In the genomic region with DNA sequence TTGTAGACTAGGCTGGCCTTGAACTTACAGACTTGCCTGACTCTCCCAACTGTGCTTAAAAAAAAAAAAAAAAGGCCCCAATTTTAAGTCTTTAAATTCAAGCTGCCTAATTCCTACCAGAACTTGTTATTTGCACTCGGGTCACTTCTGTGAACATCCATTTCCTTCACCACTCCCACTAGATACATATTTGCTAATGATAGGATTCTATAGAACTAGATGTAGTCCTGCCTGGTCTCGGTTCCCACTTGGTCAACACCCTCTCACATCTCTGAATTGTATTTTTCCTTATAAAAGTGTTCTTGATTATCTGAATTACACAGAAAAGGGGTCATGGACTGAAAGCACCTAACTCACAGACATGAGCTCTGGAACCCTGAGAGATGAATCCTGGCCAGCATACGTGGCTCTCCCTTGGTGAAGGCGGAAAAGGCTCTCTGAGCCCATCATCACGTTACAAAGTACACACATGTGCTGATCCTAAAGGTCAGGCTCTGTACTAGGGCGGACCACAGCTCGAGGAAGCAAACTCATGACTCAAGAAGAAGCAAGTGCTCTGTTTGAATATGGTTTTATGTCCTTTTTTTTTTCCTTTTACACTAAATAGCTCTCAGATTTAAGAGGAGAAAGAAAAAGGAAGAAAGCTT, we compare ENCODE assay signal across 12 mouse cellular contexts.
"Had no signal": no experiment of that assay in that cellular context is flagged by ENCODE, and none has a peak within 500 bp of the region (broad histone marks: within the 10 kb centered on the region; RNA-seq: fewer than 3 reads in every experiment).

No protein-coding gene starts in this region.

- H3K27ac ChIP-seq: kidney, postnatal 0 days; limb, embryonic 15.5 days; liver, embryonic 13.5 days; midbrain, embryonic 13.5 days; neural tube, embryonic 12.5 days had no signal

- H3K4me2 ChIP-seq: limb, embryonic 15.5 days; liver, embryonic 13.5 days; midbrain, embryonic 13.5 days; neural tube, embryonic 12.5 days had no signal

- H3K4me3 ChIP-seq: left cerebral cortex, adult 2 months; limb, embryonic 15.5 days; liver, embryonic 13.5 days; midbrain, embryonic 13.5 days; neural tube, embryonic 12.5 days had no signal

- H3K36me3 ChIP-seq: limb, embryonic 15.5 days; liver, embryonic 13.5 days; midbrain, embryonic 13.5 days; neural tube, embryonic 12.5 days had no signal

- H3K9ac ChIP-seq: limb, embryonic 15.5 days; liver, embryonic 13.5 days; midbrain, embryonic 13.5 days; neural tube, embryonic 12.5 days had no signal

- H3K27me3 ChIP-seq: limb, embryonic 15.5 days; liver, embryonic 13.5 days; midbrain, embryonic 13.5 days; neural tube, embryonic 12.5 days had no signal

- H3K4me1 ChIP-seq: midbrain, embryonic 13.5 days; neural tube, embryonic 12.5 days had no signal

- H3K9me3 ChIP-seq: limb, embryonic 15.5 days; liver, embryonic 13.5 days; midbrain, embryonic 13.5 days; neural tube, embryonic 12.5 days had no signal

- ATAC-seq: midbrain, embryonic 13.5 days had no signal

- DNase-seq: kidney, adult 9 months; kidney, postnatal 36 days; liver, embryonic 13.5 days; lung, postnatal 36 days; spleen, adult 18-20 months; thymus, adult 18-20 months; thymus, postnatal 14 days had no signal
